Mouse (Mus musculus) ES-E14 (cell line): ENCODE measurements around the gene Znfx1.

Experiments used
- CHD2 ChIP-seq: IDR thresholded peaks from 2 replicates; pipeline ENCODE4 v1.6.1; 2014; ENCODE audit warnings: mild to moderate bottlenecking, low read depth, low read length, inconsistent platforms
- HCFC1 ChIP-seq: IDR thresholded peaks from 2 replicates; pipeline ENCODE4 v1.6.1; 2012; ENCODE audit warnings: low read length, inconsistent platforms, borderline replicate concordance; ENCODE audit not compliant: insufficient read depth
- ZNF384 ChIP-seq: IDR thresholded peaks from 2 replicates; pipeline ENCODE4 v1.6.1; 2012; ENCODE audit warnings: low read depth, low read length, inconsistent platforms

- no peak for TF ChIP-seq HCFC1
- no peak for TF ChIP-seq CHD2
- no peak for TF ChIP-seq ZNF384
These were observed 23.3 kb upstream of the Znfx1 start for GRCm38 (mm10) chr2:167086092-167086491.
